Mouse (Mus musculus) megakaryocyte progenitor cell, adult 5-6 weeks (primary cell): ENCODE measurements at regions not wholly inside any gene's neighbourhood (a gene's known extent, or its start where the extent isn't known, plus 50 kb on each side); places are given as distances from the start of the nearest gene placed in this dataset.

ENCODE experiments used
- ATAC-seq: replicated peaks from 2 replicates; pipeline ENCODE4 v1.8.0; 2016; ENCODE audit warnings: mild to moderate bottlenecking, moderate TSS enrichment, inconsistent platforms; ENCODE audit not compliant: poor library complexity

GRCm38 (mm10) chr2:144198326-144199051 lies 72.0 kb upstream of the Mgme1 start:
- ATAC-seq: peak; percentile 91
